Mouse (Mus musculus): ENCODE results near the gene Gpr39.

Gene Gpr39

DNA sequence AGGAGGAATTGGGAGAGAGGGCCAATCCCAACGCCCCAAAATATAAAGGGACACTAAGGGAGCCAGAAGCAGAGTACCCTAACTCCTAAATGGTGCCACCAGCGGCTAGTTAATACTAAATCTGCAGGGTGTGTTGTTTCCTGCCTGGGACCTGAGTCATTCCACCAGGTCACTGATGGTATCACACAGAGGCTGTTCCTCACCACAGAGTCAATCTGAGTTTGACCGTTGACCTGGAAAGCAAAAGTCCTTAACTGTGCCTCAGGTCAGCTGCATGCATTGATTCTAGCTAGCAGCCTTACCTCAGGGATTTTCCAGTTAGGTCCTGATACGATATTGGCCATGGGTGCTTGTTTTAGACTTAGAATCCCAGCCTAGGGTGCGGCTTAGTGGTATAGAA, 17.5 kb downstream of the Gpr39 start:
- DNase-seq (ENCODE audit: low read depth), result no peak

DNA sequence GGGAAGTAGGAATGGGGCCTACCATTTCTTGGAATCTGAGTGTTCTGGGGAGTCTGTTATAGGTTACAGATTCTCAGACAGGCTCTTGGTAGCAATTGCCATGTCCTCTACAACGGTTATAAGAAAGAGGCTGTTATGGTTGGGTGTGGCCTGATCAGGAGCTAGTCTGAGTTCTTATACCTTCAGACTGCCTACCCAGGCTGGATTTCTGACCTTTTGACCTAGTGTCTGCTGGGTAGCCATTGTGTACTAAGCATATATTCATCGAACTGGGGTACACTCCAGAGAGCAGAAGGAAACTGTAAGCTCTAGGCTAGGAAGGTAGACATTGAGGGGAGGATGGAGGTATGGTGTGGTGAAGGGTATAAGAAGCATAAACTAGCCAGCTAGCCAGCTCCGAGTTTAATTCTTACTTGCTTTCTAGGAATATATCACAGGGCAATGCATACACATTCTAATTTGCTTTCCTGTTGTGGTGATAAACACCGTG, 24.4 kb downstream of the Gpr39 start:
- no peak for DNase-seq (ENCODE audit: low read depth)

DNA sequence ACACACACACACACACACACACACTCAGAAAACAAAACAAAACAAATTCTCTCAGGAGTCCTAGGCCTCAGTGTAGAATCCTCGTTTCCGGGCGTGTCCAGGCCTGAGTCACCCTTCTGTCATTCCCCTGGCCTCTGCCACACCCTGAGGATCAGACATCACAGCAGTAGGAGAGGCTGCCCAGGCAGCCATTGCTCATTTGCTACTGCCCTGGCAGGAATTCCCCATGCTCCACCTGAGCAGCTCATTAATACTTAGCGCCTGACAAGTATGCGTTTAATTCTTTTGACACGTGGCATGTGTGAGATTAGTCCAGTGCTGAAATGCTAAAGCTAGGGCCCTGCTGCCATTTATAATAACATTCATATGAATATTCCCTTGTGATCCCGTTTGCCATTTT, 25.0 kb downstream of the Gpr39 start:
- DNase-seq (ENCODE audit: low read depth), result no peak

DNA sequence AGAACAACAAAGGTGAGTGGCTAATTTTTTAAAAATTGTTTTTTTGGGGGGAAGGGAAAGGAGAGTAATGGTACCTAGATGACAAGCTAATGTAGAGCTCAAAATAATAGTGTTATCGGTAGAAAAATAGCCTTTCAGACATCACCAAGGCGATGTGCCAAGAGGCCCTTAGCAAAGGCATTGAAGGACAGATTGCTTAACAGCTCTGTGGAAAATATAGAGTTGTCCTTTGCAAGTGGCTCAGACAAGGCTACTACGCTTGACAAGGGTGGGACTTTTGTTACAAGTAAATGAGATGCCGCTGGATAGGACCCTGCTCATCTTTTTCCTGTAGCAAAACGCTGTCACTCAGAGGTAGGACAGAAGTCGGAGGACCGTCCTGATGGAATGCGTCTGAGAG, 25.5 kb downstream of the Gpr39 start:
- no peak for DNase-seq (ENCODE audit: low read depth)

DNA sequence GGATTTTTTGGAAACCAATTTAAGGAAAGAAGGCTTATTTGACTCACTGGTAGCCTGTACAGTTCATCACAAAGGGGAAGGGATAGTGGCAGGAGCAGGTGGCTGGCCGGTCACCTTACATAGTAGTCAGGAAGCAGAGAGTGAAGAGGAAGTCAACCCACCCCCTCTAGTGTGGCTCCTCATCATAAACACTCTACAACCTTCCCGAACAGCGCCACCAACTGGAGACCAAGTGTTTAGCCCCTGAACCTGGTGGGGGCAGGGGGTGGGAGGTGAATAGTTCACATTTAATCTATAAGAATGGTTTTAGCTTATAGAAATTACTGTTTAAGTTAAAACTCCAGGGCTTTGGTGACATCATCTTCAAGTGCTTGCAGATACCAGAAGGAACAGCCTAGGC, 28.6 kb downstream of the Gpr39 start:
- DNase-seq (ENCODE audit: low read depth), result no peak

DNA sequence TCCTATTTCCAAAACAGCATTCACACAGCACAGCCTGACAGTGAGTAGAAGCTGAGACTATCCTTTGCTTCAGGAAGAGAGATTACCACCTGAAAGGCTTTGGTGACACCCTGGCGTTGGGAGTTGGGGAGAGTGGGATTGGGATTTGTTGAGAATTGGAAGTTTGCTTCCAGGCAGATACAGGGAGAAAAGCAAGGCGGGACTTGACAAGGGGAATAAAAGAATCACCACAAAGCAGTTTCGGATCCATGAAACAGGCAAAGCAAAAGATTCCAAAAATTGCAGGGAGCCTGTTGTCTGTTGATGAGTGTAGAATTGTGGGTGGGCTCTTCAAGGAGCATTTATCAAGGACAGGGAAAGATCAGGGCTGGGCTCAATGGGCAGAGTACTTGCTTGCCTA, 38.5 kb downstream of the Gpr39 start:
- no peak for DNase-seq (ENCODE audit: low read depth)

DNA sequence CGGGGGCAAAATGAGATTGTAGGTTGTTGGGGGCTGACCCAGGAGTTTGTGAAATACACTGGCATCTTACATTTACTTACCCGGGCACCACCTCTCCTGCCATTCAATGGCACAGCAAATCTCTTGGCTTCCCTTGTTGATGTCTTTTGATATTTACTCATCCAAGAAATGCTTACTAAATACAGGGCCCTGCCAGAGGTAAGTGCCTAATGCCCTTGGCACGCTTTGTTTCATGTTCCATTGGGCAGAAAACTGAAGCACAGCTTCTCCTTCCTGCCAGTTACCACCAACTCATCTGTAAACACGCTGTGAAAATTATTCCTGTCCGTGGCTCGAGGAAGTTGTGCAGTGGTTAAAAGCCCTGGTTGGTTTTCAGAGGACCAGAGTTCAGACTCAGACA, 39.4 kb downstream of the Gpr39 start:
- no peak for DNase-seq (ENCODE audit: low read depth)

DNA sequence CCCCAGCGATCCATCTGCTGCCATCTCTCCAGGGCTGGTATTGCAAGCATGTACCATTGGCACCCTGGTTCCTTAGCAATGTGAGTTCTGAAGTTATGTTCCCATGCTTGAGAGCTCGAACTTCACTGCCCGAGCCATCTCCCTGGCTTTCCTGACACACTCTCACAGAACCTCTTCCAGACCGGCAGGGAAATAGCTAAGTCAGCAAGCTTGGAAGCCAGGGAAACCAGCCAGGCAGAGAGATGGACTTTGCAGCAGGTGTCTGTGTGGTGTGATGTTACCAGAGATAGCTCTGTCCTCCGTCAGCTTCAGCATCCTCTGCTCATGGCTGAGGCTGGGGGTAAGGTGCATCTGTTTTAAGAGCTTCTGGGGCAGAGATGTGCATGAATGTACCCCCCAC, 41.1 kb downstream of the Gpr39 start:
- no peak for DNase-seq (ENCODE audit: low read depth)

DNA sequence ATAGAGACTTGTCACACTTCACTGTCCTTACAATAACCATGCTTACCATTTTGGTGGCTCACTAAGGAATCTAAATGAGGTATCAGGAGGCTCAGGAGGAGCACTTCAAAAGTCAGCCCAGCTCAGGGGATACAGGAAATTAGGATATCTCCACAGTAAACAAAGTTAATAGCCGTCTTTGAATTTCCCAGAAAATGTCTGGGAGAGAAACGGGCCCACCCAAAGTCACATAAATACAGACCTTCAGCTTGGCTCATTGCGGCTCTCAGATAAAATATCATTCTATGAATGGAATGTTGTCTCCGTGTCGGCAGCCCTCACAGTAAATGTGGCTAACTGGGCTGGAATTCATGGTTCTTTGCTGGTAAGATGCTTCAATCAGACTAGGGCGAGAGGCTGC, 42.3 kb downstream of the Gpr39 start:
- no peak for DNase-seq (ENCODE audit: low read depth)

- DNase-seq (ENCODE audit: low read depth), result no peak
Measured at GRCm38 (mm10) chr1:125721104-125721758, 44.4 kb downstream of the Gpr39 start.

DNA sequence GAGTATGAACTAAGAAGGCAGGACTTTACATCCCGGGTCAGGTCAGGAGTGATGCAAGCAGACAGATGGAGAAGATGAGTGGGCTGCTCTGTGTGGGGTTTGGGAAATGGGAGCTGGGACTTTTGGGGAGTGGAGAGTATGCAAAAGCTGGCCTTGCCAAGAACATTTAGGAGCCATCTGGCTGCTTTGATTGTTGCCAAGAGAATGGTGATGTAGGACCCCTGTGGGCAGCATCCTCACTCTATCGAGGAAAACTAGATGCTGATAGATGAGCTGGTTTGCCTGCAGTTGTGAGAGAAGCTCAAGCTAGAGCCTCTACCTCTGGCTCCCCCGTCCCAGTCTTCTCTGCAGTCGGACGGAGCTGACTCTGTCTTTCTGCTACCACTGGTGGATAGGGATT, 47.5 kb downstream of the Gpr39 start:
- no peak for DNase-seq (ENCODE audit: low read depth)

- DNase-seq (ENCODE audit: low read depth), result peak; percentile 16
Measured at GRCm38 (mm10) chr1:125729025-125729565, 52.3 kb downstream of the Gpr39 start.

- DNase-seq (ENCODE audit: low read depth), result no peak
Measured at GRCm38 (mm10) chr1:125729731-125730536, 53.1 kb downstream of the Gpr39 start.

- no peak for DNase-seq (ENCODE audit: low read depth)
Measured at GRCm38 (mm10) chr1:125730537-125730880, 53.7 kb downstream of the Gpr39 start.

GRCm38 (mm10) chr1:125731854-125732253, 55.1 kb downstream of the Gpr39 start:
- DNase-seq (ENCODE audit: low read depth), result no peak

DNA sequence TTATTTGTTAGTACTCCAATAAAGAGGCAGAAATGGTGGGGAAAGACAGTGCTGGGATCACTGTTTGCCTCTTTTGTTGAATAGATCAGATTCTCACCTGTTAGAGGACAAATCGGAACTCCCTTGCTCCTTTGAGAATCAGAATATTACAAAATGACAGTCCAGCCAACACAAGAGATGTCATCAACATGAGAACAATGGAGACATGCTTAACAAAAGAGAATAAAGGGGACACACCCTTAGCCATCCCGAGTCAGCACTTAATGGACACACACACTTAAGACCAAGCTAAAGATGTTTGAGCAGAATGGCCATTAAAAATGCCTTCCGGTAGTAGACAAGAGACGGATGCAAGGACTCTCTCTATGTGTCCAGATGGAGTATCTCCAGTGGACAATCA, 68.0 kb downstream of the Gpr39 start:
- no peak for DNase-seq (ENCODE audit: low read depth)

DNA sequence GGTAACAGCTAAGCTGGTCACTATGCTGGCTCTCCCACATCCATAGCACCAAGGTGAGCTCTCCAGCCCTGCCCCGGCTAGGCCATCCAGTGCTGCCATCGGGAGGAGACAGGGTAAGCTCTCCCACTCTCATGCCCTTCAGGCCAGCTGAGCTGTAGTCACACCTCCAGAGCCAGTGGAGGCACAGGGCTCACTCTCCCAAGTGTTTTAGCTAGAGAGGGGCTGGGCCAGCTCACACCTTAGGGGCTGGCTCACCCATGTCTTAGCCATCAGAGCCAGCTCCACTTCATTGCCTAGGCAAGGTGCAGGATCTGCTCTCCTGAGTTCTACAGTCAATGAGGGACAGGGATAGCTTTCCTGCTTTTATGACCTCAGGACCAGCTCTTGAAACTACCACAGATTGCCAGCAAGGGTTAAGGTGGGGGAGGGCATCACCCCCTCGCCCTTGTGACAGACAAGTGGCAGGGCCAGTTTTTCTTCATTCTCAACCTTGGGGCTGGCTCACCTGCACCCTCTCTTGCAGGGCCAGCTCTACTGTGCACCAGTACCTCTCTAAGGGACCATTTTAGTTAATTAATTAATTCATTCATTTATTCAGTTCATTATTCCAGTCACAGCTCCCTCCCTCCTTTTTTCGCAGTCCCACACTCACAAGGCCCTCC, 78.7 kb downstream of the Gpr39 start:
- no peak for DNase-seq (ENCODE audit: low read depth)

- no peak for DNase-seq (ENCODE audit: low read depth)
Measured at GRCm38 (mm10) chr1:125759972-125760695, 83.3 kb downstream of the Gpr39 start.

DNA sequence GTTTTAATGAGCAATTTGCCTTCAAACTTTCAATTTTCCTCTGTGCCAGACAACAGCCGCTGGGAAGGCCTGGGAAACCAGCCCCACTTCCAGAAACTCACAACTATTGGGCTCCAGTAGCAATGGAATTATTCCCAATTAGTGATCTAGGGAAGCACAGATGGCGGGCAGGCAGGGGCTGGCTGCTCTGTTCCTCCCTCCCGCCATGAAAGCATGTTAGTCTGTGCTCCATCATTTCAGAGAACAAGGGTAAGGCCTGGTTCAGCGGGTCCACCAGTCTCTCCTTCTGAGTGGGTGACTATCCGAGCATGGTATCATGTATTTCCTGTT, 83.9 kb downstream of the Gpr39 start:
- DNase-seq (ENCODE audit: low read depth), result no peak

- DNase-seq (ENCODE audit: low read depth), result no peak
Measured at GRCm38 (mm10) chr1:125762076-125762475, 85.3 kb downstream of the Gpr39 start.

DNA sequence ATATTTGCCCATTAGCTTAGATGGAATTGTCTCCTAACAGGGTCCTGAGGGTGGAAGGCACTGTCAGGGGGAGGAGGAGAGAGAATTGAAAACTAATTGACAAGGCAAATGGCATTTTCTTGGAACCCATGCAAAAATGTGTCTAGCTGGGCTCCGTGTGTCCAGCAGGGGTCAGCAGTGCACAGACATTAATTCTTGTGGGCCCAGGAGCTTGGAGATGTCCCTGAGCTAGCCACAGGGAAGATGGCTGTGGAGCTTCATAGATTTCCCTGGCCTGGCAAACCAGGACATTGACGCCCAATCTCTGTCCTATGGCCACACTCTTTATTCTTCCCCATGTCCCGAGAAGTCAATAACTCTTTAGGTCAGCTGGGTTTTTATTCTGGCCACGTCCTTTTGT, 113.0 kb downstream of the Gpr39 start:
- DNase-seq (ENCODE audit: low read depth), result peak; percentile 34

DNA sequence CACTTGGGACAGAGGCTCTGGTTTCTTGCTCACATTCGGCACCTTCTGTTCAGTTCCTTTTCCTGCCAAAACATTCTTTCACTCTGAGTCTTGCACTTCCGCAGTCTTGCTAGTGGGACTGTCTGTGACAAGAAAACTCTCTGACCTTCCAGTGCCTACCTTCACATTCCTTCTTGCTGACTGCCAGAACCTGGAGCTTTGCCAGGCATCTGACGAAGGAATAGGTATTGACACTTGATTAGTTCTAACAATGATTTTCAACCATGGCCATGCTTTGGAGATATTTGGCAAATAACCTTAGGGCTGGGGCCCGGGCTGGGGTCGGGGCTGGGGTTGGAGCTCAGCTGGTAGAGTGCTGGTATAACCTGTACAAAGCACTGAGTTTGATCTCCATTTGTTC, 123.7 kb downstream of the Gpr39 start:
- DNase-seq (ENCODE audit: low read depth), result no peak

Measured in c-Kit-positive CD71-negative TER-119-negative erythroid progenitor cells, embryonic 14.5 days (primary cell).